Mouse (Mus musculus) kidney, adult 2 months (tissue): Measurements from ENCODE around the gene Txndc11.

Source experiments
- CTCF ChIP-seq: fragments of 200-500 bp; conservative IDR thresholded peaks from 2 replicates; pipeline ENCODE4 v1.5.1; 2011; ENCODE audit warnings: low read depth, mild to moderate bottlenecking, control low read depth, low read length, moderate library complexity, mixed read lengths; ENCODE audit not compliant: insufficient read depth, insufficient read length
- POLR2A ChIP-seq: fragments of 200-500 bp; IDR thresholded peaks from one replicate; pipeline ENCODE4 v1.6.1; 2011; ENCODE audit warnings: low read depth, low read length, control low read depth

GRCm38 (mm10) chr16:11125371-11125770 lies 9.1 kb downstream of the Txndc11 start:
- TF ChIP-seq CTCF: no peak
- no peak for TF ChIP-seq POLR2A
